Mouse (Mus musculus) stomach, embryonic 16.5 days (tissue): ENCODE results near the gene Cacna2d3. TPM values are rescaled to one million over a fixed set of nuclear protein-coding genes. Genes with fewer than 3 reads are reported as not detected.

Source experiments
- ATAC-seq: fragments of 200-750 bp; cut with Nextera tagmentation; 2 replicates; pipeline ENCODE4 v1.8.0; 2017; ENCODE audit warnings: moderate number of reproducible peaks, moderate TSS enrichment; ENCODE audit not compliant: insufficient read depth, low FRiP score
- H3K27ac ChIP-seq: fragments of 300-500 bp; sonication (generic); 2 replicates; pipeline ENCODE4 v1.5.1; 2014; ENCODE audit warnings: low read length
- H3K27me3 ChIP-seq: fragments of 300-500 bp; sonication (generic); 2 replicates; pipeline ENCODE4 v1.6.1; 2014; ENCODE audit warnings: low read length, control low read depth, mixed read lengths; ENCODE audit not compliant: control insufficient read depth, insufficient read depth
- H3K36me3 ChIP-seq: fragments of 300-500 bp; sonication (generic); 2 replicates; pipeline ENCODE4 v1.6.1; 2014; ENCODE audit warnings: low read length; ENCODE audit not compliant: control insufficient read depth, insufficient read depth
- H3K4me1 ChIP-seq: fragments of 300-500 bp; sonication (generic); 2 replicates; pipeline ENCODE4 v1.6.1; 2014; ENCODE audit warnings: low read length, control low read depth, mixed read lengths; ENCODE audit not compliant: control insufficient read depth, insufficient read depth
- H3K4me2 ChIP-seq: fragments of 300-500 bp; sonication (generic); 2 replicates; pipeline ENCODE4 v1.6.1; 2014; ENCODE audit warnings: low read depth, low read length, mixed read lengths
- H3K4me3 ChIP-seq: fragments of 300-500 bp; sonication (generic); replicated peaks from 2 replicates; pipeline ENCODE4 v1.5.1; 2014; ENCODE audit warnings: mild to moderate bottlenecking, low read length
- H3K9ac ChIP-seq: fragments of 300-500 bp; sonication (generic); 2 replicates; pipeline ENCODE4 v1.6.1; 2014; ENCODE audit warnings: low read length
- H3K9me3 ChIP-seq: fragments of 300-500 bp; sonication (generic); replicated peaks from 2 replicates; pipeline ENCODE4 v1.6.1; 2016; ENCODE audit warnings: low read length, control low read depth; ENCODE audit not compliant: control insufficient read depth
- WGBS: fragments of 180-500 bp; shearing (Covaris S2); extraction: QIAGEN DNeasy Blood & Tissue Kit; methylation state at CpG from one replicate; pipeline ENCODE4 v1.1.7; 2014; 5-methylcytosine and 5-hydroxymethylcytosine counted together
- polyA plus RNA-seq: library from polyadenylated mRNA; unstranded; fragments of >200 nt; fragmentation: Nextera tagmentation; extraction: Ambion mirVana; gene quantifications from 2 replicates; pipeline ENCODE4 v1.2.1, GENCODE M21; 2015

Gene Cacna2d3
- polyA plus RNA-seq, 1 experiment from 2014 or later, result 1.6 TPM

DNA sequence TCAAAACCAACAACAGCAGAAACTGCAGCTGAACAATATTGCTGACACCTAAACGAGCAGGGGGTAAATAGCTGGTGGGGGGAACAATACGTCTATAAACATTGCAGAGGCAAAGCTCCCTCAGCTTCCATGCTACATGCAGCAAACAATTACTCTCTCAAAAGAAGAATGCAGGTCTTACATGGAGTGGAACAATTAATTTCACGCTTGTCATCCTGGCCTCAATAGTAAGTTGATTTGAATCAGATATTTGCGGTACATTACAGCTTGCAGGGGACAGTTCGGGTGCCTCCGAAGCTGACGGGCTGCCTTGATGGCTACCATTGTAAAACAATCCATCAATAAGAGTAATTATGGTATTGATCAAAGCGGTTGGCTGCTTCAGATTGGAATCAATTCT, 122.2 kb downstream of the Cacna2d3 start:
- no peaks in the 10 kb centered on the region for H3K4me1 ChIP-seq
- H3K27me3 ChIP-seq, result no peaks in the 10 kb centered on the region
- no peak overlapping the region for H3K4me2 ChIP-seq
- no peaks in the 10 kb centered on the region for H3K36me3 ChIP-seq
- no peak overlapping the region for H3K9ac ChIP-seq
- no peak overlapping the region for H3K4me3 ChIP-seq
- ATAC-seq, result no peak
- H3K27ac ChIP-seq, result no peak overlapping the region
- WGBS, result 66% methylated on average over 8 of the region's 8 CpGs
- no peaks in the 10 kb centered on the region for H3K9me3 ChIP-seq

DNA sequence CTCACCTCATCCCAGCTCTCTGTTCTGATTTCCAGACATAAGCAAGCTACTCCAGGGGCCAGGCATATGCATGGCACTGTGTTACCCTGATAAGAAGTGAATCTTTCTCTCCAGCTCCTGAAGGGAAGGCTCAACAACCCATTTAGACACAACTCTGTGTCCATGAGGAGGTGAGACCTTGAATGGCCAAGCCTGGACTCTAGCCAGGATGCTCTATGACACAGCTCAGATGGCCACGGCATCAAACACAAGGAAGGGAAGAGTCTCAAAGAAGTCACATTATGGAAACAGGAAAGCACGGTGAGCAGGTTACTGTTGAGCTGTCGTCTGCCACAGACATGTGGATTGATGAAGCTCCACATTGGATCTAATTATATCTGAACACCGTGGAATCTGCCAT, 128.8 kb downstream of the Cacna2d3 start:
- H3K27ac ChIP-seq, result no peak overlapping the region
- H3K27me3 ChIP-seq, result no peaks in the 10 kb centered on the region
- no peaks in the 10 kb centered on the region for H3K9me3 ChIP-seq
- no peaks in the 10 kb centered on the region for H3K36me3 ChIP-seq
- no peaks in the 10 kb centered on the region for H3K4me1 ChIP-seq
- H3K4me3 ChIP-seq, result no peak overlapping the region
- H3K9ac ChIP-seq, result no peak overlapping the region
- WGBS, result 82% methylated on average over 4 of the region's 4 CpGs
- H3K4me2 ChIP-seq, result no peak overlapping the region
- ATAC-seq, result no peak

DNA sequence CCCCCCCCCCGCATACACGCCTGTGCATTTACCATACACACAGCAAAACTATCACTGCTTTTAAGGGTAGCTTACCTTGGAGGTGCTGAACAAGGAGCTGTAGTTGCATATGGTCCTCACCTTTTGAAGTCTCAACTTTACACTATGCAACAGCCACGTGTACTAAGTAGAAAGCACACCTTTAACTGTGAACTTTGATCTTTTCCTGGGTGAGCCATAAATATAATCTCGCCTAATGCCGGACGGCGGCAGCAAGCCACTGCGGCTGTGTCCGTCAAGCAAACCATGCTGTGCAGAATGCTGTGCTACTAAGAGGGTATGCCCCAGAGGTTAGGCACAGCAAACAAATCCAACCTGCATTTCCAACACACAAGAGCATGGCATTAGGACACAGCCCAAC, 132.0 kb downstream of the Cacna2d3 start:
- Histone ChIP-seq H3K4me1 (no peaks in the 10 kb centered on the region), H3K27ac (no peak overlapping the region), H3K9me3 (no peaks in the 10 kb centered on the region), H3K27me3 (no peaks in the 10 kb centered on the region), H3K4me2 (no peak overlapping the region), H3K9ac (no peak overlapping the region), H3K36me3 (no peaks in the 10 kb centered on the region), H3K4me3 (no peak overlapping the region)
- 67% methylated on average over 9 of the region's 9 CpGs for WGBS
- no peak for ATAC-seq

DNA sequence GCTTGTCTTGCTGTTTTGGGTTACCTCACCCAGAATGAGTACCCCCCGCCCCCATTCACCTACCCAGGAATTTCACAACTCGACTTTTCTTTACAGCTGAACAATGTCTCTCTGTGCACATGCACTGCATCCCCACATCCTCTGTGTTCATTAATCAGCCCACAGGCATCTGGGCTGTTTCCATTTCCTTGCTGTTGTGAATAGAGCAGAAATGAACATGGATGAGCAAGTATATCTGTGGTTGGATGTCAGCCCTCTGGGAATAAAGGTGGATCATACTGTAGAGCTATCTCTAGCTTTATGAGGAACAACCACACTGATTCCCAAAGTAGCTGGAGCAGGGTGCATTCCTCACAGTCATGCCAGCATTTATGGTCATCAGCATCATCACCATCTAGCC, 139.7 kb downstream of the Cacna2d3 start:
- no peak overlapping the region for H3K4me3 ChIP-seq
- H3K9ac ChIP-seq, result no peak overlapping the region
- H3K27me3 ChIP-seq, result no peaks in the 10 kb centered on the region
- ATAC-seq, result no peak
- no peaks in the 10 kb centered on the region for H3K4me1 ChIP-seq
- no peak overlapping the region for H3K27ac ChIP-seq
- H3K9me3 ChIP-seq, result no peaks in the 10 kb centered on the region
- 58% methylated on average over 2 of the region's 2 CpGs for WGBS
- H3K4me2 ChIP-seq, result no peak overlapping the region
- no peaks in the 10 kb centered on the region for H3K36me3 ChIP-seq

DNA sequence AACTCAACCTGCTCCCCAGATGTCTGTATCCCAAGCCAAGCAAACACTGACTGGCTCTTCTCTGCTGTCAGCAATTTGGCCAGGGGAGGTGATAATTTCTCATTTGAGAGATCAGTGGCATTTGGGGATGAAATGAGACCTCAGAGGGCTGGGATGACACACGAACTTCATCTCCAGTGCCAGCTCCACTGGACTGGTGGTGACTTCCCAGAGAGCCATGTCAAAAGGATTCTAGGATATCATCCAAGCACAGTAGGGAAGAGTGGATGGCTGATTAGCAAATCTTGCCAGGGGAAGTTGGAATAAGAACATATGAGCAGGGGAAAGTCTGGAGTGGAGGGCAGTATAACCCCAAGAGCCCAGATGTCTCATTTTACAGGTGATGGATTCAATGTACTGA, 143.9 kb downstream of the Cacna2d3 start:
- no peak for ATAC-seq
- Histone ChIP-seq H3K4me2 (no peak overlapping the region), H3K9ac (no peak overlapping the region), H3K9me3 (no peaks in the 10 kb centered on the region), H3K4me3 (no peak overlapping the region), H3K4me1 (no peaks in the 10 kb centered on the region), H3K36me3 (no peaks in the 10 kb centered on the region), H3K27ac (no peak overlapping the region), H3K27me3 (no peaks in the 10 kb centered on the region)
- 56% methylated on average over 1 of the region's 1 CpGs for WGBS

DNA sequence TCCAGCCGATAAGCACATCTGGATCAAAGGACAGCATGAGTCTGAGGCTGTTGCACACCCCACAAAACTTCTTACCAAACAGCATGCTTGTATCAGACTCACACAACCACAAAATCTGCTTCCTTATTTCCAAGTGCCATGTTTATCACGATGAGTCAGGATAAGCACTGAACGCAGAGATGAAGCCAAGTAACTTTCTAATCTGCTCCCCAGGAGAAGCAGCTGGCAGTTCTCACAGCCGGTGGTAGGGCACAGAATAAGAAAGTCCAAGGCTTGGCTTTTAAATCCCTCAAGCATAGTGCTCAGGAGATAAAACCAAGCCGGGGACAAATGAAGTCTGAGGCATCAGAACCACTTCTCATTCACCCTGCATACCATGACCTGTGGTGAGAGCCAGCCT, 146.1 kb downstream of the Cacna2d3 start:
- Histone ChIP-seq H3K9me3 (no peaks in the 10 kb centered on the region), H3K9ac (no peak overlapping the region), H3K4me3 (no peak overlapping the region), H3K36me3 (no peaks in the 10 kb centered on the region), H3K4me1 (no peaks in the 10 kb centered on the region), H3K4me2 (no peak overlapping the region), H3K27ac (no peak overlapping the region), H3K27me3 (no peaks in the 10 kb centered on the region)
- 49% methylated on average over 5 of the region's 5 CpGs for WGBS
- ATAC-seq, result no peak

DNA sequence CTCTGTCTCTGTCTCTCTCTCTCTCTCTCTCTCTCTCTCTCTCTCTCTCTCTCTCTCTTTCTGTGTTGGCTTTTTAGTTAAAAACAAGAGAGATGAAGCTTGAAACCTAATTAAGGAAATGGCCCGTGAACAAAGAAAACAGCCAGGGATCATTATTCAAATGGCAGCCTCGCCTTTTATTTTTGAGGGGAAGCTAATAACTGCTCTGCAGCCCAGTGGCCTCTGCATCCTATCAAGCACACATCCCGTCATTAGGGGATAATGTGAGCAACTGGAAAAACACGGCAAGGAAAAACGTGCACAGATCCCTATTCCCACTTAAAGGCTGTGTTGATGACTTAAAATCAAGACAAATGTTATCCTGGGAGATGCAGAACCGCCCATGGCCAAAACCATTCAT, 159.0 kb downstream of the Cacna2d3 start:
- H3K4me1 ChIP-seq, result no peaks in the 10 kb centered on the region
- no peak for ATAC-seq
- 59% methylated on average over 6 of the region's 6 CpGs for WGBS
- H3K36me3 ChIP-seq, result no peaks in the 10 kb centered on the region
- no peaks in the 10 kb centered on the region for H3K9me3 ChIP-seq
- H3K27ac ChIP-seq, result no peak overlapping the region
- no peaks in the 10 kb centered on the region for H3K27me3 ChIP-seq
- no peak overlapping the region for H3K4me2 ChIP-seq
- no peak overlapping the region for H3K4me3 ChIP-seq
- H3K9ac ChIP-seq, result no peak overlapping the region

DNA sequence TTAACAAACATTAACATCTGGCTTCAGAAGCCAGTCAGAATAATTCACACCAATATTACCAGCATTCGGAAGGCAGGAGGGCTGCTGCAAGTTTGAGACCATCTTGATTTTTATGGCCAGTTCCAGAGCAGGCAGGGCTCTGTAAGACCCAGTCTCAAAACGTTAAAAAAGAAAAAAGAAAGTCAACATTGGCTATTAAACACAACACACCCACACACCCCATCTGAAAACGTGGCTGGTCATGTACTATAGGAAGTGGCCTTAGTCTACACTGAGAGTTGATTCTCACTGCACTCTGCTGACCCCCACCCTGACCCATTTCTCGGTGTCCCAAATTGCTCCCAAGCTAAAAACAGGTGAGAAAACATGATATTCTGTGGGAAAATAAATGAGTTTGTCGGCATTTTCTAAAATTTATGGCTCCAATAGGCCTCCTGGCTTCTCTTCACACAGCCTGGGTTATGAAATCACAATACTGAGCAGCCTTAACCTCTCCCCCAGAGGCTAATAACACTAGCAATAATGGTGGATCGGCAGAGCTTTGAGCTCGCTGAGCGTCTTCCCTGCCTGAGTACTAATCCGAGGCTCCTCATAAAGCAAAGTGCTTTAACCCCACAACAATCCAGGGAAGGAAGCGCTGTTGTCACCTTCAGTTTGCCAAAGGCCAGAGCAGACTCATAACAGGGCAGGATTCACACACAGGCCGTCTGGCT, 160.4 kb downstream of the Cacna2d3 start:
- Histone ChIP-seq H3K4me2 (no peak overlapping the region), H3K9ac (no peak overlapping the region), H3K36me3 (no peaks in the 10 kb centered on the region), H3K4me3 (no peak overlapping the region), H3K27me3 (no peaks in the 10 kb centered on the region), H3K4me1 (no peaks in the 10 kb centered on the region), H3K9me3 (no peaks in the 10 kb centered on the region), H3K27ac (no peak overlapping the region)
- WGBS, result 81% methylated on average over 11 of the region's 11 CpGs
- no peak for ATAC-seq

DNA sequence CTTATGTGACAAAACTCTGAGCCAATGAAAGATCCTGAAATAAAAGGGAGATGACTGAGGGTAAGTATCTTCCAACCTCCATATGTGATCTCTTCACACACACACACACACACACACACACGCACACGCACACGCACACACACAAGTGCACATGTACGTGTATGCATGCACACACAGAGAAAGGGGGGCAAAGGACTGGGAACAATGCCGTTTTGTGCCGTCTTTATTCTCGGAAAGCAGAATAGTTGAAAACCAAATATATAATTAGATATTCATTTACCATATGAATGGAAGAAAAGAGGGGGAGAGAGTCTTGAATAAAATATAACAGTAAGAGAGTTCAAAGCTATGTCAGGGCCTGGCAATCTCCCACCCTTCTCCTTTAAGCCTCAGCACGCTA, 163.2 kb downstream of the Cacna2d3 start:
- ATAC-seq, result no peak
- WGBS, result 78% methylated on average over 8 of the region's 8 CpGs
- Histone ChIP-seq H3K36me3 (no peaks in the 10 kb centered on the region), H3K4me1 (no peaks in the 10 kb centered on the region), H3K4me3 (no peak overlapping the region), H3K9ac (no peak overlapping the region), H3K4me2 (no peak overlapping the region), H3K9me3 (no peaks in the 10 kb centered on the region), H3K27me3 (no peaks in the 10 kb centered on the region), H3K27ac (no peak overlapping the region)
